Mouse (Mus musculus) embryonic fibroblast, embryonic 13.5 days (primary cell): ENCODE measurements around the gene Clcn1.

Experiments used
- CTCF ChIP-seq: IDR thresholded peaks from 2 replicates; pipeline ENCODE4 v1.5.1; 2011; ENCODE audit warnings: mild to moderate bottlenecking, control low read depth, low read length, moderate library complexity, borderline replicate concordance; ENCODE audit not compliant: insufficient read depth
- POLR2A ChIP-seq: IDR thresholded peaks from 2 replicates; pipeline ENCODE4 v1.6.1; 2011; ENCODE audit warnings: low read depth, mild to moderate bottlenecking, control low read depth, low read length, moderate library complexity

DNA sequence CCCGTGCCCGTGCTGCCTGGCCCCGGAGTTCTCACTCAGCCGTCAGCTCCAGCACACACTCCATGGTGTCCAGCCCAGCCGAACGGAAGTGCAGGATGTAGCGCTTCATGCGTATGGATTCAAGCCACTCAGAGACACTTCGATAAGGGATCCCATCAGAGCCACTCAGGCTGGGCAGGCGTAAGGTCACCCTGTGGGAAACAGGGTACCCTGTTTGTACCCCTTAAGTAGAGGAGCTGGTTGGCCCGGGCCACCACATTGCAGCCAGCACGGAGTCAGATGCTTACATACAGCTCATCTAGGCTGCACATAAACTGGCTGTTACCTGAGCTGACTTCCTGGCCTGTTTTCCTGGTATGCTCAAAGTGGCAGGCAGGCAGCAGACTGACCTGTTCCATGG is 72.4 kb downstream of the Clcn1 start:
- TF ChIP-seq CTCF = no peak
- no peak for TF ChIP-seq POLR2A
